Mouse (Mus musculus) brain, embryonic 14.5 days (tissue): ENCODE data around the gene Ryr1. TPM values are rescaled to one million over a fixed set of nuclear protein-coding genes. Genes with fewer than 3 reads are reported as not detected.

ENCODE experiments used
- DNase-seq: peaks from one replicate; pipeline ENCODE4 v3.0.0-alpha.2; 2011; ENCODE audit warnings: low read depth
- CTCF ChIP-seq: fragments of 200-500 bp; IDR thresholded peaks from 2 replicates; pipeline ENCODE4 v1.5.1; 2012; ENCODE audit warnings: inconsistent platforms, mild to moderate bottlenecking, moderate library complexity, borderline replicate concordance; ENCODE audit not compliant: insufficient read depth, insufficient read length; ENCODE audit errors: extremely low read depth
- POLR2A ChIP-seq: fragments of 200-500 bp; IDR thresholded peaks from 2 replicates; pipeline ENCODE4 v1.6.1; 2012; ENCODE audit warnings: mild to moderate bottlenecking, inconsistent platforms, borderline replicate concordance; ENCODE audit not compliant: poor library complexity, insufficient read depth, insufficient read length, severe bottlenecking; ENCODE audit errors: extremely low read depth
- polyA plus RNA-seq: library from polyadenylated mRNA; depleted of rRNA; stranded (reverse); fragments of >200 nt; gene quantifications from 2 replicates; pipeline ENCODE4 v1.2.3, GENCODE M21; 2012; rRNA removed

The Ryr1 gene
- polyA plus RNA-seq, 1 experiment = 6.3 TPM

GRCm38 (mm10) chr7:28957286-28957685 is 167.7 kb downstream of the Ryr1 start:
- no peak for DNase-seq
- no peak for TF ChIP-seq CTCF
- TF ChIP-seq POLR2A = no peak

- no peak for DNase-seq
- no peak for TF ChIP-seq POLR2A
- no peak for TF ChIP-seq CTCF
These were observed 168.7 kb downstream of the Ryr1 start for GRCm38 (mm10) chr7:28956270-28956669.

GRCm38 (mm10) chr7:28955295-28955897 is 169.6 kb downstream of the Ryr1 start:
- TF ChIP-seq CTCF (no peak), POLR2A (no peak)
- peak; percentile 75 for DNase-seq

- TF ChIP-seq CTCF (no peak), POLR2A (no peak)
These were observed 170.2 kb downstream of the Ryr1 start for GRCm38 (mm10) chr7:28954773-28955172.

GRCm38 (mm10) chr7:28953476-28954376 is 171.3 kb downstream of the Ryr1 start:
- no peak for TF ChIP-seq CTCF
- no peak for TF ChIP-seq POLR2A
- DNase-seq = peak; percentile 92

More at GRCm38 (mm10) chr7:28954773-28955172, 170.2 kb downstream of the Ryr1 start:
- no peak for DNase-seq

Other genes with a start within 250 kb of the Ryr1 start
- gene Capn12, start 243.8 kb downstream of the Ryr1 start, polyA plus RNA-seq = 0.08 and 0.16 TPM in 2 replicates
- 134 and 173 TPM in 2 replicates for gene Actn4, start 162.8 kb downstream of the Ryr1 start, polyA plus RNA-seq
- gene Eif3k, start 143.3 kb downstream of the Ryr1 start, polyA plus RNA-seq = 411 and 463 TPM in 2 replicates
- gene Map4k1, start 143.1 kb downstream of the Ryr1 start, polyA plus RNA-seq = 7.8 and 8.2 TPM in 2 replicates
- 2.7 and 3.9 TPM in 2 replicates for gene Rasgrp4, start 9.7 kb upstream of the Ryr1 start, polyA plus RNA-seq
- gene Fam98c, start 31.1 kb upstream of the Ryr1 start, polyA plus RNA-seq = 21.1 and 28.2 TPM in 2 replicates
- gene Ggn, start 45.0 kb upstream of the Ryr1 start, polyA plus RNA-seq = 0.38 and 0.85 TPM in 2 replicates
- gene Spred3, start 45.2 kb upstream of the Ryr1 start, polyA plus RNA-seq = 29.0 and 35.6 TPM in 2 replicates
- 287 and 313 TPM in 2 replicates for gene Psmd8, start 55.5 kb upstream of the Ryr1 start, polyA plus RNA-seq
- gene Catsperg1, start 88.9 kb upstream of the Ryr1 start, polyA plus RNA-seq = 8.8 and 9.1 TPM in 2 replicates
- 1.6 and 1.7 TPM in 2 replicates for gene Kcnk6, start 107.3 kb upstream of the Ryr1 start, polyA plus RNA-seq
- gene Yif1b, start 113.2 kb upstream of the Ryr1 start, polyA plus RNA-seq = 67.2 and 84.0 TPM in 2 replicates
- gene 2200002D01Rik, start 123.3 kb upstream of the Ryr1 start, polyA plus RNA-seq = 0.19 and 0.40 TPM in 2 replicates
- gene Spint2, start 156.7 kb upstream of the Ryr1 start, polyA plus RNA-seq = 43.0 and 43.8 TPM in 2 replicates
- 5.0 and 8.7 TPM in 2 replicates for gene Ppp1r14a, start 164.1 kb upstream of the Ryr1 start, polyA plus RNA-seq
- gene Dpf1, start 178.8 kb upstream of the Ryr1 start, polyA plus RNA-seq = 111 and 157 TPM in 2 replicates